Mouse (Mus musculus) left cerebral cortex, adult 11 months (tissue): ENCODE measurements around the gene Hist1h2ad.
"Not testable (repeated sequence)": the region's sequence is repeated elsewhere in the genome, so short reads cannot be mapped to it uniquely, and the experiment has no call there.

Experiments used
- DNase-seq: peaks from one replicate; pipeline ENCODE4 v3.0.0; 2022; ENCODE audit warnings: low spot score

Gene Hist1h2ad

GRCm38 (mm10) chr13:23585442-23586098 is 11.4 kb downstream of the Hist1h2ad start:
- peak; percentile 85 for DNase-seq

DNA sequence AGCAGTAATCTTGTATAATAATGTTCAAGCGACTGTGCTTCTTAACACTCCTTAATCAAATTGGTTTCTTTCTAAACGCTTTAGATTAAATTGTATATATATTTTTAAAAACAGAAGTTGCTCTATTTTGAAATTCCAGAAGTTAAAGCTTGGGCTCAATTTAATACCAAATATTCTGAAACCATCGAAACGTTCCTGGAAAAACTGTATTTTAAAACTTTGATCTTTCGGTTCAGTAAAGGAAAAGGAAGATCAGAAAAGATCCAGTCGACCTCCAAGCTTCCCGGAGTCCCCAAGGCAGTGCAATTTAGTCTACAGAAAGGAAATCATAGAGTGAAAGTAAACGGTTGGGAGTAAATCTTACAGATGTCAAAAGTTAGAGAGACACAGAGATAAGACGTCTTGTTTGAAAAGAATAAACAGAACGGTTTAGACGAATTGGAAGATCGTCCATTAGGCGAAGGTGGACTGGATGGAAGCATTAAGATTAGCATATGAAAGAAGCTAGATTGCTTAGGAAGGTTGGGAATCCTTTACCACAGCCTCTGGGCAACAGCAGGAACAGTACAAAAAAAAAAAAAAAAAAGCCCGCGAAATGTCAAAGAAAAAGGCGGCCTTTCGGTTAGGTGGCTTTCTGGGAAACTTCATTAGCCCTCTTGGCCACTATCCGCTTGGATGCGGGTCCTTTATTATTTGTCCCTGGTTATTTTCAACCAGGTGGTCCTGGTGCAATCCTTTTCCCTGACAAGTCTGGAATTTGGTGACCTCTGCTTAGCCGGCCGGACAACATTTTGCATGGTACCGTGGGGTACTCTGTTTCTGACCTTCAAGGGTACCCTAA is 12.1 kb downstream of the Hist1h2ad start:
- DNase-seq = no peak

DNA sequence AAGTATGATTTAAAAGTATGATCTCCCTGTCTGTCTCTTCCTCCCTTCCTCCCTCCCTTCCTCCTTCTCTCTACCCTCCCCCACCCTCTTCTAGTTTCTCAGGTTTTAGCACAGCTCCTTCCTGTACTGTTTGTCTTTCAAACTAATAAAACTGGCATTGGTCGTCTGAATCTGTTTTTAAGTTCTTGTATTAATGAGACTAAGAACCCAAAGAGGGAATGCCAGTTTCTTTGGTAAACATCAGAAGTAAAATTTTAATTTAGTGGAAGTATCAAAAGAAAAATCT is 12.7 kb downstream of the Hist1h2ad start:
- DNase-seq = no peak

GRCm38 (mm10) chr13:23591206-23591605 is 17.0 kb downstream of the Hist1h2ad start:
- no peak for DNase-seq

- not testable (repeated sequence) for DNase-seq
Observed at GRCm38 (mm10) chr13:23591886-23592285, 17.7 kb downstream of the Hist1h2ad start.

GRCm38 (mm10) chr13:23592614-23593013 is 18.4 kb downstream of the Hist1h2ad start:
- no peak for DNase-seq

GRCm38 (mm10) chr13:23593051-23593770 is 19.0 kb downstream of the Hist1h2ad start:
- DNase-seq = no peak

GRCm38 (mm10) chr13:23595185-23595584 is 21.0 kb downstream of the Hist1h2ad start:
- DNase-seq = no peak

- no peak for DNase-seq
Observed at GRCm38 (mm10) chr13:23595622-23596372, 21.6 kb downstream of the Hist1h2ad start.

GRCm38 (mm10) chr13:23597957-23598356 is 23.8 kb downstream of the Hist1h2ad start:
- DNase-seq = no peak

GRCm38 (mm10) chr13:23603182-23603699 is 29.1 kb downstream of the Hist1h2ad start:
- no peak for DNase-seq

- no peak for DNase-seq
Observed at GRCm38 (mm10) chr13:23604452-23604851, 30.3 kb downstream of the Hist1h2ad start.

GRCm38 (mm10) chr13:23605052-23605451 is 30.9 kb downstream of the Hist1h2ad start:
- DNase-seq = no peak

DNA sequence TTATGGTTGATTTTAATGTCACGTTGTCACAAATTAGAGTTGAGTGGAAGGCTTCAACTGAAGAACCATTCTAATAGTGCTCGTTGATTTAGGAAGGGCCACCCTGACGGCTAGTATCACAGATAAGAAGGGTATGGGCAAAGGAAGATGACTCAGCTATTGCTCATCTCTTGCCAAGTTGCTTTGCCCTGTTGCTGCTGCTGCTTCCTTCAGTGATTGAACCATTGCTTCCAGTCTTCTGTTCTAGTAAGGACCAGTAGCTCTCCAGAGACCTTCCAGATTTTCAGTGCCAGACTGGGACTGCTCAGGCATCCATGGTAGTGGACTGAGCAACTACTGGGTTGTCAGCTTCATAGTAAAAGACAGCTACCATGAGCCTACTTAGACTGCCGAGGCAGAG is 35.0 kb downstream of the Hist1h2ad start:
- no peak for DNase-seq

- no peak for DNase-seq
Observed at GRCm38 (mm10) chr13:23609844-23610243, 35.7 kb downstream of the Hist1h2ad start.

- no peak for DNase-seq
Observed at GRCm38 (mm10) chr13:23610393-23610792, 36.2 kb downstream of the Hist1h2ad start.

- no peak for DNase-seq
Observed at GRCm38 (mm10) chr13:23611638-23612037, 37.5 kb downstream of the Hist1h2ad start.

GRCm38 (mm10) chr13:23620056-23620732 is 46.0 kb downstream of the Hist1h2ad start:
- no peak for DNase-seq

DNA sequence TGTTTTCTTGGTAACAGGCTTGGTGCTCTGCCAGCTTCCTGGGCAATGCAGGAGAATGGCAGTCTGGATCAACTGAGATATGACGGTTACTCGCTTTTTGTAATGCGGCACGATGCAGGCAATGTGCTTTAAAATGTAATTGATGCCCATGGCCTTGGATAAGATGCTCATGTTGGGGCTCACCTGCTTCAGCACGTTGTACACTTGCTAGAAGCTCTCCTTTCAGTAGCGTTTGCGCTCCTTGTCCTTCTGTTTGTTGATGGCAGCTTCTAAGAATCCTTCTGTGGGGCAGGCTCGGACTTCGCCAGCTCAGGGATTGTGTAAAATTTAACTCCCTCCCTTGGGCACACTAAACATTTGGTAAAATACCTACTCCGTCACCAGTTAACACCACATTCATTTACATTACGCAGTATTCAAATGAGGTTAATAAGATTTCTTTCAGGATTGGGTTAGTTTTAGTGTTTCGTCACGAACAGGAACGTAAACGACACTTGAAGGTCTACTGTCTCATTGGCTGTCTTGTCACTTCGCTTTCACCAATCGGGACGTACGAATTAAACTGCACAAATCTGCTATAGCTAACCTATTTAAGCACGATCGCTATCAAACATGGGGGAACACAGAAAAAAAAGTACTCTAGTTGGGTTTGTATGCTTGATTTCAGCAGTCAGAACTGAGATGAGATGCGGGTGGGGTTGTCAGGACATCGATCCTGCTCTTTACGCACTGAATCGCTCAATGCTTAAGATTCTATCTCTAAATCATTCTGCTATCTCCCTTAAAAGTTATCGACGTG is 46.8 kb downstream of the Hist1h2ad start, which contains the start of gene Hist1h2be:
TSS of gene Hist1h2be (minus strand) at position 392 of the 799 bp plus-strand sequence.
- DNase-seq = peak; percentile 78

- peak; percentile 68 for DNase-seq
Observed at GRCm38 (mm10) chr13:23621532-23622174, 47.5 kb downstream of the Hist1h2ad start.
